Mouse (Mus musculus) megakaryocyte, adult 5-6 weeks (primary cell): ENCODE results near the gene Sv2a. TPM values are rescaled to one million over a fixed set of nuclear protein-coding genes. Genes with fewer than 3 reads are reported as not detected.

ENCODE experiments used
- ATAC-seq: 2 replicates; pipeline ENCODE4 v1.8.0; 2016; ENCODE audit warnings: mild to moderate bottlenecking, inconsistent platforms; ENCODE audit not compliant: poor library complexity, severe bottlenecking
- total RNA-seq, 2 experiments: library from RNA; stranded (forward) in 1 of 2; stranded (reverse) in 1 of 2; fragments of 153-499, 151-499 nt in 1 of 2; fragments of 221-1000, 200-1000 nt in 1 of 2; gene quantifications; 2 replicates each; pipeline versions ENCODE4 v1.2.3 to v1.2.4; 2015 to 2017

Gene Sv2a
- total RNA-seq, 2 experiments from 2014 or later, result 0.07 to 0.09 TPM

GRCm38 (mm10) chr3:96239949-96240798 lies 59.2 kb downstream of the Sv2a start, which contains the start of gene Hist2h2aa2:
Hist2h2aa2 (minus strand) TSS chr3:96240276.
- peak; percentile 67 for ATAC-seq

- ATAC-seq, result no peak
Measured at GRCm38 (mm10) chr3:96240799-96241197, 59.8 kb downstream of the Sv2a start.

DNA sequence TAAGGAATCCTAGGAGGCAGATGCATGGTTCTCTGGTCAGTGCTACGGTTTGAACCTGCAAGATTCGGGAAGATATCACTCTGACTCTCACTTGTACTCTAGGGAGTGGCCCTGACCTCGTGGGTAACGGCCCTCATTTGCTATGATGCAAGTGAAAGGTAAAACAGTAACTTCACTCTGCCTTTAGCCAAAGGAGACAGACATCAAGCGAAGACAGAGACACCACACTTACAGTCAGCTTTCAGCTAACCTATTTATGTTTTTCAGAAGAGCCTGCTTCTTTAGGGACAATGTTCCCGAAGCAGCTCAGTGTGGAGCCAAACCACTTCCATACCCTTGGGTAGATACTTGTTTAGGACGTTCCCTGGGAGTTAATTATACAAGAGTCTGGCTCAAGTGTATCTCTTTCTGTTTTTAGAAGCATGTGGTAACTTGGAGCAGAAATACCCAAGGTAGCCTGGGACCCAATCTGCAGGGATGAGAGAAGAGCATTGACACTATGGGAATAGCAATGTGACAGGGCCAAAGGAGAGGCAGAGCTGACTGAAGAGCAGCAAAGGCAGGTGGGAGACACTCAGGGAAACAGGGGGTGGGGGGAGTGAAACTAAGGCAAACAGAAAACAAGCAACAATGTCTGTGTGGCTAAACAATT lies 63.1 kb downstream of the Sv2a start:
- no peak for ATAC-seq

Other genes with a start within 250 kb of the Sv2a start
- gene Plekho1, start 185.2 kb upstream of the Sv2a start, total RNA-seq (2015), result 116 and 124 TPM in 2 replicates
- 104 and 119 TPM in 2 replicates for gene Plekho1, start 185.2 kb upstream of the Sv2a start, total RNA-seq (2017)
- gene Vps45, start 122.7 kb upstream of the Sv2a start, total RNA-seq (2015), result 23.8 and 31.2 TPM in 2 replicates
- 9.5 and 11.6 TPM in 2 replicates for gene Vps45, start 122.7 kb upstream of the Sv2a start, total RNA-seq (2017)
- gene Otud7b, start 76.6 kb upstream of the Sv2a start, total RNA-seq (2015), result 1.2 and 1.3 TPM in 2 replicates
- gene Otud7b, start 76.6 kb upstream of the Sv2a start, total RNA-seq (2017), result 3.1 and 4.8 TPM in 2 replicates
- 0.09 TPM in 1 of 2 replicates, not detected in the other for gene Mtmr11, start 19.1 kb upstream of the Sv2a start, total RNA-seq (2015)
- not detected in 2 replicates for gene Mtmr11, start 19.1 kb upstream of the Sv2a start, total RNA-seq (2017)
- 51.0 and 64.8 TPM in 2 replicates for gene Sf3b4, start 8.8 kb upstream of the Sv2a start, total RNA-seq (2015)
- 15.4 and 16.3 TPM in 2 replicates for gene Sf3b4, start 8.8 kb upstream of the Sv2a start, total RNA-seq (2017)
- 11.9 and 14.2 TPM in 2 replicates for gene Bola1, start 38.6 kb downstream of the Sv2a start, total RNA-seq (2015)
- 9.9 and 12.1 TPM in 2 replicates for gene Bola1, start 38.6 kb downstream of the Sv2a start, total RNA-seq (2017)
- 6.0 and 6.9 TPM in 2 replicates for gene Hist2h2ab, start 38.7 kb downstream of the Sv2a start, total RNA-seq (2015)
- 70.6 and 78.2 TPM in 2 replicates for gene Hist2h2ab, start 38.7 kb downstream of the Sv2a start, total RNA-seq (2017)
- gene Hist2h2ac, start 39.7 kb downstream of the Sv2a start, total RNA-seq (2015), result 43.3 and 49.5 TPM in 2 replicates
- gene Hist2h2ac, start 39.7 kb downstream of the Sv2a start, total RNA-seq (2017), result 3,888 and 4,875 TPM in 2 replicates
- 10.2 and 11.9 TPM in 2 replicates for gene Hist2h2be, start 40.0 kb downstream of the Sv2a start, total RNA-seq (2015)
- 14.8 and 14.9 TPM in 2 replicates for gene Hist2h2be, start 40.0 kb downstream of the Sv2a start, total RNA-seq (2017)
- gene Hist2h3c2, start 58.0 kb downstream of the Sv2a start, total RNA-seq (2015), result 319 and 351 TPM in 2 replicates
- gene Hist2h3c2, start 58.0 kb downstream of the Sv2a start, total RNA-seq (2017), result 146 and 157 TPM in 2 replicates
- gene Hist2h2aa2, start 59.1 kb downstream of the Sv2a start, total RNA-seq (2015), result 98.2 and 115 TPM in 2 replicates
- not detected in 2 replicates for gene Hist2h2aa2, start 59.1 kb downstream of the Sv2a start, total RNA-seq (2017)
- gene Hist2h2aa1, start 64.3 kb downstream of the Sv2a start, total RNA-seq (2015), result not detected in 2 replicates
- gene Hist2h2aa1, start 64.3 kb downstream of the Sv2a start, total RNA-seq (2017), result 12,468 and 14,692 TPM in 2 replicates
- gene Hist2h3c1, start 65.5 kb downstream of the Sv2a start, total RNA-seq (2015), result 17.8 and 20.2 TPM in 2 replicates
- gene Hist2h3c1, start 65.5 kb downstream of the Sv2a start, total RNA-seq (2017), result 2.8 TPM in 1 of 2 replicates, not detected in the other
- gene Hist2h4, start 82.2 kb downstream of the Sv2a start, total RNA-seq (2015), result 187 and 212 TPM in 2 replicates
- 175 TPM in 2 replicates for gene Hist2h4, start 82.2 kb downstream of the Sv2a start, total RNA-seq (2017)
- gene Hist2h3b, start 87.5 kb downstream of the Sv2a start, total RNA-seq (2015), result 1,096 and 1,674 TPM in 2 replicates
- gene Hist2h3b, start 87.5 kb downstream of the Sv2a start, total RNA-seq (2017), result 491 and 548 TPM in 2 replicates
- gene Hist2h2bb, start 88.6 kb downstream of the Sv2a start, total RNA-seq (2015), result 1,241 and 1,605 TPM in 2 replicates
- gene Hist2h2bb, start 88.6 kb downstream of the Sv2a start, total RNA-seq (2017), result 11,779 and 12,958 TPM in 2 replicates
- gene Fcgr1, start 112.8 kb downstream of the Sv2a start, total RNA-seq (2015), result 15.7 and 25.4 TPM in 2 replicates
- gene Fcgr1, start 112.8 kb downstream of the Sv2a start, total RNA-seq (2017), result 24.5 and 27.9 TPM in 2 replicates